Mouse (Mus musculus) limb, embryonic 11.5 days (tissue): ENCODE measurements at regions not wholly inside any gene's neighbourhood (a gene's known extent, or its start where the extent isn't known, plus 50 kb on each side); places are given as distances from the start of the nearest gene placed in this dataset.

Experiments
- ATAC-seq: fragments of 200-750 bp; cut with Nextera tagmentation; 2 replicates; pipeline ENCODE4 v1.8.0; 2017; ENCODE audit warnings: low read depth; ENCODE audit not compliant: insufficient number of reproducible peaks, low FRiP score, low TSS enrichment
- DNase-seq: peaks from one replicate; pipeline ENCODE4 v3.0.0-alpha.2; 2015; ENCODE audit warnings: low spot score
- H3K27ac ChIP-seq: fragments of 300-500 bp; sonication (generic); replicated peaks from 2 replicates; pipeline ENCODE4 v1.5.1; 2014; ENCODE audit warnings: low read depth, mild to moderate bottlenecking, low read length
- H3K27me3 ChIP-seq: fragments of 300-500 bp; sonication (generic); 2 replicates; pipeline ENCODE4 v1.6.1; 2014; ENCODE audit warnings: mild to moderate bottlenecking, low read length, mixed read lengths; ENCODE audit not compliant: control insufficient read depth, insufficient read depth
- H3K36me3 ChIP-seq: fragments of 300-500 bp; sonication (generic); 2 replicates; pipeline ENCODE4 v1.6.1; 2014; ENCODE audit warnings: mild to moderate bottlenecking, low read length, moderate library complexity, mixed read lengths; ENCODE audit not compliant: control insufficient read depth, insufficient read depth
- H3K4me1 ChIP-seq: fragments of 300-500 bp; sonication (generic); 2 replicates; pipeline ENCODE4 v1.6.1; 2014; ENCODE audit warnings: low read length, mixed read lengths; ENCODE audit not compliant: control insufficient read depth, insufficient read depth
- H3K4me2 ChIP-seq: fragments of 300-500 bp; sonication (generic); 2 replicates; pipeline ENCODE4 v1.6.1; 2014; ENCODE audit warnings: low read depth, mild to moderate bottlenecking, moderate library complexity; ENCODE audit not compliant: severe bottlenecking
- H3K4me3 ChIP-seq: fragments of 300-500 bp; sonication (generic); 2 replicates; pipeline ENCODE4 v1.5.1; 2014; ENCODE audit warnings: low read depth, low read length
- H3K9ac ChIP-seq: fragments of 300-500 bp; sonication (generic); 2 replicates; pipeline ENCODE4 v1.6.1; 2014; ENCODE audit warnings: mild to moderate bottlenecking, low read length
- H3K9me3 ChIP-seq: fragments of 300-500 bp; sonication (generic); 2 replicates; pipeline ENCODE4 v1.6.1; 2016; ENCODE audit warnings: low read length; ENCODE audit not compliant: control insufficient read depth
- WGBS: fragments of 180-500 bp; shearing (Covaris S2); extraction: QIAGEN DNeasy Blood & Tissue Kit; methylation state at CpG from one replicate; pipeline ENCODE4 v1.1.7; 2014; 5-methylcytosine and 5-hydroxymethylcytosine counted together

- H3K9ac ChIP-seq, result no peak overlapping the region
- no peak overlapping the region for H3K27ac ChIP-seq
- H3K9me3 ChIP-seq, result no peaks in the 10 kb centered on the region
- no peak for DNase-seq
- H3K4me3 ChIP-seq, result no peak overlapping the region
- H3K36me3 ChIP-seq, result no peaks in the 10 kb centered on the region
- H3K4me2 ChIP-seq, result no peak overlapping the region
- H3K4me1 ChIP-seq, result no peaks in the 10 kb centered on the region
- H3K27me3 ChIP-seq, result no peaks in the 10 kb centered on the region
- no peak for ATAC-seq
- WGBS, result 100% methylated on average over 1 of the region's 1 CpGs
Observed at GRCm38 (mm10) chr4:135042501-135042900, 78.0 kb upstream of the Runx3 start.

GRCm38 (mm10) chr4:135045054-135045453 lies 75.4 kb upstream of the Runx3 start:
- Histone ChIP-seq H3K9me3 (no peaks in the 10 kb centered on the region), H3K4me2 (no peak overlapping the region), H3K36me3 (no peaks in the 10 kb centered on the region), H3K27me3 (no peaks in the 10 kb centered on the region), H3K4me1 (0 out of 2 replicates have a peak, but pooled peaks cover 2% of the 10 kb centered on the region), H3K9ac (no peak overlapping the region), H3K4me3 (no peak overlapping the region), H3K27ac (no peak overlapping the region)
- ATAC-seq, result no peak
- 84% methylated on average over 16 of the region's 16 CpGs for WGBS
- no peak for DNase-seq

- Histone ChIP-seq H3K4me3 (no peak overlapping the region), H3K27me3 (no peaks in the 10 kb centered on the region), H3K27ac (no peak overlapping the region), H3K36me3 (no peaks in the 10 kb centered on the region), H3K4me2 (no peak overlapping the region), H3K9me3 (no peaks in the 10 kb centered on the region), H3K9ac (no peak overlapping the region), H3K4me1 (0 out of 2 replicates have a peak, but pooled peaks cover 2% of the 10 kb centered on the region)
- no peak for ATAC-seq
- 87% methylated on average over 7 of the region's 7 CpGs for WGBS
- no peak for DNase-seq
Observed at GRCm38 (mm10) chr4:135046619-135047018, 73.8 kb upstream of the Runx3 start.

GRCm38 (mm10) chr4:135047251-135047650 lies 73.2 kb upstream of the Runx3 start:
- no peak for DNase-seq
- Histone ChIP-seq H3K27ac (no peak overlapping the region), H3K4me3 (no peak overlapping the region), H3K9me3 (no peaks in the 10 kb centered on the region), H3K9ac (no peak overlapping the region), H3K27me3 (no peaks in the 10 kb centered on the region), H3K4me1 (0 out of 2 replicates have a peak, but pooled peaks cover 2% of the 10 kb centered on the region), H3K4me2 (no peak overlapping the region), H3K36me3 (no peaks in the 10 kb centered on the region)
- WGBS, result 90% methylated on average over 6 of the region's 6 CpGs
- no peak for ATAC-seq

GRCm38 (mm10) chr4:135047771-135048170 lies 72.7 kb upstream of the Runx3 start:
- no peak overlapping the region for H3K4me2 ChIP-seq
- no peak overlapping the region for H3K4me3 ChIP-seq
- ATAC-seq, result no peak
- no peak overlapping the region for H3K9ac ChIP-seq
- WGBS, result 80% methylated on average over 5 of the region's 5 CpGs
- no peak overlapping the region for H3K27ac ChIP-seq
- no peaks in the 10 kb centered on the region; the same call in 1 of the 2 replicates for H3K9me3 ChIP-seq
- no peaks in the 10 kb centered on the region for H3K36me3 ChIP-seq
- no peaks in the 10 kb centered on the region for H3K27me3 ChIP-seq
- 0 out of 2 replicates have a peak, but pooled peaks cover 2% of the 10 kb centered on the region for H3K4me1 ChIP-seq
- no peak for DNase-seq

GRCm38 (mm10) chr4:135049924-135050323 lies 70.5 kb upstream of the Runx3 start:
- WGBS, result 12% methylated on average over 10 of the region's 10 CpGs
- Histone ChIP-seq H3K4me1 (0 out of 2 replicates have a peak, but pooled peaks cover 2% of the 10 kb centered on the region), H3K27me3 (no peaks in the 10 kb centered on the region), H3K4me2 (no peak overlapping the region), H3K4me3 (no peak overlapping the region), H3K9me3 (no peaks in the 10 kb centered on the region; the same call in 1 of the 2 replicates), H3K27ac (no peak overlapping the region), H3K36me3 (no peaks in the 10 kb centered on the region), H3K9ac (no peak overlapping the region)
- peak; percentile 72 for DNase-seq
- ATAC-seq, result no peak

GRCm38 (mm10) chr4:135051466-135051865 lies 69.0 kb upstream of the Runx3 start:
- no peak for DNase-seq
- no peak overlapping the region for H3K4me3 ChIP-seq
- no peak overlapping the region for H3K9ac ChIP-seq
- 0 out of 2 replicates have a peak, but pooled peaks cover 2% of the 10 kb centered on the region for H3K4me1 ChIP-seq
- H3K27me3 ChIP-seq, result no peaks in the 10 kb centered on the region
- H3K27ac ChIP-seq, result no peak overlapping the region
- no peaks in the 10 kb centered on the region for H3K36me3 ChIP-seq
- ATAC-seq, result no peak
- WGBS, result 78% methylated on average over 11 of the region's 11 CpGs
- no peak overlapping the region for H3K4me2 ChIP-seq
- H3K9me3 ChIP-seq, result no peaks in the 10 kb centered on the region; the same call in 1 of the 2 replicates

- 94% methylated on average over 11 of the region's 11 CpGs for WGBS
- DNase-seq (no peak), ATAC-seq (no peak)
- Histone ChIP-seq H3K36me3 (no peaks in the 10 kb centered on the region), H3K4me2 (no peak overlapping the region), H3K4me1 (0 out of 2 replicates have a peak, but pooled peaks cover 2% of the 10 kb centered on the region), H3K9ac (no peak overlapping the region), H3K4me3 (no peak overlapping the region), H3K27me3 (no peaks in the 10 kb centered on the region), H3K27ac (no peak overlapping the region), H3K9me3 (no peaks in the 10 kb centered on the region; the same call in 1 of the 2 replicates)
Observed at GRCm38 (mm10) chr4:135053585-135053984, 66.9 kb upstream of the Runx3 start.

GRCm38 (mm10) chr4:135054353-135054752 lies 66.1 kb upstream of the Runx3 start:
- H3K9me3 ChIP-seq, result no peaks in the 10 kb centered on the region; the same call in 1 of the 2 replicates
- ATAC-seq (no peak), DNase-seq (no peak)
- no peaks in the 10 kb centered on the region for H3K27me3 ChIP-seq
- H3K36me3 ChIP-seq, result no peaks in the 10 kb centered on the region
- no peak overlapping the region for H3K4me3 ChIP-seq
- H3K9ac ChIP-seq, result no peak overlapping the region
- H3K4me1 ChIP-seq, result 0 out of 2 replicates have a peak, but pooled peaks cover 2% of the 10 kb centered on the region
- H3K4me2 ChIP-seq, result no peak overlapping the region
- no peak overlapping the region for H3K27ac ChIP-seq
- WGBS, result 80% methylated on average over 10 of the region's 10 CpGs
